In genomic region chr19:24362626-24363321, GRCm38 (mm10) we compare ENCODE assay signal across 29 mouse cellular contexts.
DNase-seq lines count a peak whose midpoint lies in the region; ATAC-seq and TF ChIP-seq lines count a peak whose summit lies in the region.
"Had no signal": no experiment of that assay in that cellular context is flagged by ENCODE, and none has a peak within 500 bp of the region (broad histone marks: within the 10 kb centered on the region; RNA-seq: fewer than 3 reads in every experiment).

No protein-coding gene starts in this region.

- peak; percentile 45; the same call in 1 of the 2 replicates for ATAC-seq in heart, embryonic 16.5 days (replicated peaks; ENCODE audit: extremely low read depth, insufficient read depth, low FRiP score)
- 0 out of 2 replicates have a peak, but pooled peaks have one; percentile 40 for ATAC-seq in kidney, postnatal 0 days (replicated peaks; ENCODE audit: low FRiP score, low read depth)
- ATAC-seq: forebrain, embryonic 16.5 days; intestine, postnatal 0 days; Patski had no signal

- H3K27ac ChIP-seq in heart, embryonic 10.5 days = peak overlapping the region; percentile 22; the same call in 1 of the 2 replicates
- H3K27ac ChIP-seq in heart, embryonic 16.5 days (ENCODE audit: low read length) = peak overlapping the region; percentile 38; the same call in 1 of the 2 replicates
- H3K27ac ChIP-seq in kidney, postnatal 0 days = peak overlapping the region; percentile 33; the same call in 1 of the 2 replicates
- H3K27ac ChIP-seq: embryonic facial prominence, embryonic 12.5 days; forebrain, embryonic 10.5 days; gastrocnemius, adult 2 months; hindbrain, embryonic 14.5 days; layer of hippocampus, adult 2 months; left cerebral cortex, adult 2 months; limb, embryonic 13.5 days had no signal

- peaks cover 10% of the 10 kb centered on the region for H3K36me3 ChIP-seq in heart, embryonic 10.5 days
- H3K36me3 ChIP-seq in heart, embryonic 16.5 days (ENCODE audit: control insufficient read depth, insufficient read depth) = peaks cover 4% of the 10 kb centered on the region; the same call in 1 of the 2 replicates
- no peaks in the 10 kb centered on the region for H3K36me3 ChIP-seq in kidney, postnatal 0 days (ENCODE audit: insufficient read depth, low read length)
- H3K36me3 ChIP-seq: embryonic facial prominence, embryonic 12.5 days; forebrain, embryonic 10.5 days; limb, embryonic 13.5 days had no signal

- DNase-seq in heart, embryonic 10.5 days (ENCODE audit: low spot score) = no peak
- DNase-seq in heart, postnatal 14 days = no peak
- DNase-seq in heart, postnatal 4 days = no peak
- DNase-seq in kidney, postnatal 0 days (ENCODE audit: low spot score) = peak; percentile 71
- DNase-seq in kidney, postnatal 36 days = no peak
- DNase-seq in embryo, embryonic 10.5 days (ENCODE audit: low spot score) = peak; percentile 28
- no peak for DNase-seq in retina, embryonic 14.5 days (ENCODE audit: low spot score)
- DNase-seq: adrenal gland, postnatal 14 days; cerebellum, adult 11 months; cerebellum, adult 9-10 months; gastrocnemius, adult 2 months; gastrocnemius, postnatal 36 days; kidney, postnatal 25 days; lung, postnatal 10 days; midbrain, embryonic 14.5 days; retina, postnatal 1 day; right cerebral cortex, postnatal 14 days; thymus, postnatal 4 days had no signal

- no peaks in the 10 kb centered on the region for H3K27me3 ChIP-seq in heart, embryonic 10.5 days (ENCODE audit: insufficient read depth, poor library complexity, severe bottlenecking)
- no peaks in the 10 kb centered on the region for H3K27me3 ChIP-seq in heart, embryonic 16.5 days (ENCODE audit: control insufficient read depth, insufficient read depth, low read length)
- no peaks in the 10 kb centered on the region for H3K27me3 ChIP-seq in kidney, postnatal 0 days (ENCODE audit: insufficient read depth, low read length)
- H3K27me3 ChIP-seq: embryonic facial prominence, embryonic 12.5 days; limb, embryonic 13.5 days had no signal

- 58% methylated on average over 8 of the region's 8 CpGs for WGBS in heart, embryonic 10.5 days
- 51% methylated on average over 8 of the region's 8 CpGs for WGBS in heart, embryonic 16.5 days
- 14% methylated on average over 8 of the region's 8 CpGs for WGBS in kidney, postnatal 0 days

- H3K4me3 ChIP-seq in heart, embryonic 10.5 days = no peak overlapping the region
- H3K4me3 ChIP-seq in heart, embryonic 16.5 days (ENCODE audit: low read length) = no peak overlapping the region
- no peak overlapping the region for H3K4me3 ChIP-seq in kidney, postnatal 0 days (replicated peaks; ENCODE audit: low read depth, low read length)
- H3K4me3 ChIP-seq: embryonic facial prominence, embryonic 12.5 days; forebrain, embryonic 10.5 days; gastrocnemius, adult 2 months; layer of hippocampus, adult 2 months; left cerebral cortex, adult 2 months; limb, embryonic 13.5 days had no signal

- no peak overlapping the region for H3K9ac ChIP-seq in heart, embryonic 16.5 days (ENCODE audit: low read length)
- H3K9ac ChIP-seq in kidney, postnatal 0 days (ENCODE audit: low read depth, low read length) = no peak overlapping the region
- H3K9ac ChIP-seq: embryonic facial prominence, embryonic 12.5 days; hindbrain, embryonic 14.5 days; limb, embryonic 13.5 days had no signal

- peaks cover 26% of the 10 kb centered on the region; the same call in 1 of the 2 replicates for H3K4me1 ChIP-seq in heart, embryonic 10.5 days
- no peaks in the 10 kb centered on the region for H3K4me1 ChIP-seq in heart, embryonic 16.5 days (ENCODE audit: control insufficient read depth, insufficient read depth, low read length)
- peaks cover 3% of the 10 kb centered on the region; the same call in 1 of the 2 replicates for H3K4me1 ChIP-seq in kidney, postnatal 0 days (replicated peaks; ENCODE audit: insufficient read depth, low read length)
- H3K4me1 ChIP-seq: embryonic facial prominence, embryonic 12.5 days; limb, embryonic 13.5 days had no signal

- no peak overlapping the region for H3K4me2 ChIP-seq in heart, embryonic 16.5 days (ENCODE audit: low read depth, low read length)
- H3K4me2 ChIP-seq in kidney, postnatal 0 days (ENCODE audit: low read length) = no peak overlapping the region
- H3K4me2 ChIP-seq: embryonic facial prominence, embryonic 12.5 days; hindbrain, embryonic 14.5 days; limb, embryonic 13.5 days; liver, embryonic 11.5 days had no signal

- no peaks in the 10 kb centered on the region for H3K9me3 ChIP-seq in heart, embryonic 10.5 days
- no peaks in the 10 kb centered on the region for H3K9me3 ChIP-seq in heart, embryonic 16.5 days (replicated peaks; ENCODE audit: control insufficient read depth, low read length)
- no peaks in the 10 kb centered on the region for H3K9me3 ChIP-seq in kidney, postnatal 0 days (replicated peaks; ENCODE audit: low read length)
- H3K9me3 ChIP-seq: embryonic facial prominence, embryonic 12.5 days; forebrain, embryonic 10.5 days; limb, embryonic 13.5 days had no signal

- no peak for TF ChIP-seq CTCF in kidney, postnatal 0 days (IDR thresholded peaks at IDR 0.05; ENCODE audit: low read depth)

- intact Hi-C loops in heart, postnatal 14 days (cut with DNase I) = no loop called here

Comparison
In these comparisons a context has a peak if more than half of its experiments do, and no peak if none do; other contexts are left out.
1. DNase-seq: peak in kidney, postnatal 0 days (single experiment) and embryo, embryonic 10.5 days (single experiment); none in heart, embryonic 10.5 days (single experiment), heart, postnatal 14 days (0 of 2), heart, postnatal 4 days (single experiment), kidney, postnatal 36 days (0 of 2) and retina, embryonic 14.5 days (single experiment).
2. Peak in every context shown above with its lines, with median percentiles within 50 percentile points of each other: H3K27ac ChIP-seq.